Mouse (Mus musculus): ENCODE measurements at regions not wholly inside any gene's neighbourhood (a gene's known extent, or its start where the extent isn't known, plus 50 kb on each side); places are given as distances from the start of the nearest gene placed in this dataset.

- DNase-seq, result no peak
Measured at GRCm38 (mm10) chr13:54895981-54896380, 53.2 kb upstream of the Unc5a start.

Measured in kidney, postnatal 4 days (tissue).